Mouse (Mus musculus) megakaryocyte, embryonic 14.5 days (primary cell): ENCODE data around the gene F10.

ENCODE experiments used
- FLI1 ChIP-seq: IDR thresholded peaks from 2 replicates; pipeline ENCODE4 v1.6.1; 2012; ENCODE audit warnings: low read length, inconsistent platforms, mixed read lengths
- GATA1 ChIP-seq: IDR thresholded peaks from 3 replicates; pipeline ENCODE4 v1.6.1; 2012; ENCODE audit warnings: mixed read lengths, low read length, inconsistent platforms, borderline replicate concordance

DNA sequence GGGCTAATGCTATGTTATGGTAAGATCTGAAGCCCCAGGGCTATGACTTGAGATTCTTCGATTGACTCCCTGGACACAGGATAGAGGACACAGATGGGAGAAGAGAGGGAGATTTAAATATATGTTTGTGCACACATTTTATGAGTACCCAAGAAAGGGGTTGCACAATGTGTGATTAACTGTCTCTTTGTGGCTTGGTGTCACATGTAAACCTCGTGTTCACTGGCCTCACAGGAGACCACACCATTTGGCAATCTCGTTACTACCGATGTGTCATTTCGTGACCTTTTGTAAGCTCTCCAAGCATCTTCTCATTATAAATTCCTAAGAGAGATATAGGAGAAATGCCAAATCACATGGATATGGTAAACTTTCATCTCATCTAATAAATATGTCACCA, 9.5 kb upstream of the F10 start:
- TF ChIP-seq GATA1 (no peak), FLI1 (no peak)
